Comparison of ENCODE assay signal across 8 mouse cellular contexts in genomic region chr4:107802185-107802449, GRCm38 (mm10). TPM values are rescaled to one million over a fixed set of nuclear protein-coding genes. Genes with fewer than 3 reads are reported as not detected.
A peak's percentile ranks its signal among the peaks of the same experiment; 100 is the strongest.
DNase-seq lines count a peak whose midpoint lies in the region; ATAC-seq lines count a peak whose summit lies in the region.

Gene Lrp8, plus strand, starts transcription at chr4:107802261.

- no peaks in the 10 kb centered on the region for H3K9me3 ChIP-seq in hindbrain, embryonic 10.5 days
- H3K9me3 ChIP-seq in liver, embryonic 11.5 days (ENCODE audit: control insufficient read depth, low read length) = no peaks in the 10 kb centered on the region

- ATAC-seq in common myeloid progenitor, adult 5-6 weeks (replicated peaks; ENCODE audit: low read depth, poor library complexity, severe bottlenecking) = no peak
- ATAC-seq in liver, embryonic 11.5 days (replicated peaks; ENCODE audit: low FRiP score) = no peak

- H3K4me1 ChIP-seq in hindbrain, embryonic 10.5 days (replicated peaks) = peaks cover 64% of the 10 kb centered on the region
- H3K4me1 ChIP-seq in liver, embryonic 11.5 days (replicated peaks; ENCODE audit: control insufficient read depth, insufficient read depth, low read length) = peaks cover 19% of the 10 kb centered on the region

- peak within 1 kb of the TSS; percentile 86 for H3K4me3 ChIP-seq in hindbrain, embryonic 10.5 days
- H3K4me3 ChIP-seq in liver, embryonic 11.5 days (ENCODE audit: low read depth, low read length) = peak within 1 kb of the TSS; percentile 72

- DNase-seq in left cerebral cortex, adult 18-20 months (ENCODE audit: low spot score in 2 of 2) = no peak
- DNase-seq in left cerebral cortex, adult 11 months (ENCODE audit: low spot score) = no peak
- no peak for DNase-seq in hindbrain, embryonic 10.5 days (ENCODE audit: low spot score)
- no peak for DNase-seq in liver, embryonic 11.5 days (ENCODE audit: low spot score)
- DNase-seq in ovary, postnatal 14 days (ENCODE audit: low spot score) = no peak
- DNase-seq in right cerebral cortex, adult 2 months (ENCODE audit: low spot score in 2 of 2) = no peak
- DNase-seq in spleen, adult 18-20 months = no peak

- peaks cover 11% of the 10 kb centered on the region for H3K27me3 ChIP-seq in hindbrain, embryonic 10.5 days (ENCODE audit: insufficient read depth, poor library complexity, severe bottlenecking)
- H3K27me3 ChIP-seq in liver, embryonic 11.5 days (replicated peaks; ENCODE audit: control insufficient read depth, insufficient read depth, low read length) = peaks cover 13% of the 10 kb centered on the region; the same call in 1 of the 2 replicates

- H3K27ac ChIP-seq in hindbrain, embryonic 10.5 days = peak within 1 kb of the TSS; percentile 95
- peak within 1 kb of the TSS; percentile 92 for H3K27ac ChIP-seq in liver, embryonic 11.5 days (ENCODE audit: low read depth, low read length)

- WGBS in hindbrain, embryonic 10.5 days = 6% methylated on average over 44 of the region's 44 CpGs
- WGBS in liver, embryonic 11.5 days = 0% methylated on average over 22 of the region's 44 CpGs

- peak within 1 kb of the TSS; percentile 100 for H3K4me2 ChIP-seq in liver, embryonic 11.5 days

- peak within 1 kb of the TSS; percentile 78 for H3K9ac ChIP-seq in liver, embryonic 11.5 days (ENCODE audit: low read depth, low read length)

- peaks cover 22% of the 10 kb centered on the region for H3K36me3 ChIP-seq in hindbrain, embryonic 10.5 days
- no peaks in the 10 kb centered on the region for H3K36me3 ChIP-seq in liver, embryonic 11.5 days (ENCODE audit: control insufficient read depth, insufficient read depth, low read length)

RNA-seq across cellular contexts. Expression of gene Lrp8, which starts in this region (rescaled TPM):
- 10 to 100 TPM; 84.3 to 94.0 TPM for total RNA-seq in left cerebral cortex, adult 18-20 months (2021)
- total RNA-seq in common myeloid progenitor, adult 5-6 weeks (2017) = 7.4 and 10.4 TPM in 2 replicates
- polyA plus RNA-seq in hindbrain, embryonic 10.5 days (2016; fragmentation: Nextera tagmentation; extraction: Ambion mirVana) = 10.0 and 13.9 TPM in 2 replicates
- polyA plus RNA-seq in liver, embryonic 11.5 days (2014; fragmentation: Nextera tagmentation; extraction: Ambion mirVana) = 5.3 and 5.9 TPM in 2 replicates
